Mouse (Mus musculus) C2C12 (cell line): ENCODE data around the gene Gm20388.

Experiments used
- CTCF ChIP-seq: IDR thresholded peaks from one replicate; pipeline ENCODE4 v1.5.1; 2011; ENCODE audit not compliant: control insufficient read depth, insufficient read depth, insufficient read length
- USF1 ChIP-seq: IDR thresholded peaks from one replicate; pipeline ENCODE4 v1.6.1; 2011; ENCODE audit warnings: low read depth, mild to moderate bottlenecking, control low read depth, moderate library complexity

- TF ChIP-seq CTCF (no peak), USF1 (no peak)
These were observed 2040.4 kb downstream of the Gm20388 start for GRCm38 (mm10) chr8:121950749-121951655.
